Mouse (Mus musculus) lung, postnatal 0 days (tissue): ENCODE measurements around the gene Wee1. TPM values are rescaled to one million over a fixed set of nuclear protein-coding genes. Genes with fewer than 3 reads are reported as not detected.

Source experiments
- ATAC-seq: fragments of 200-750 bp; cut with Nextera tagmentation; 2 replicates; pipeline ENCODE4 v1.8.0; 2017; ENCODE audit warnings: moderate library complexity
- DNase-seq: peaks from one replicate; pipeline ENCODE4 v3.0.0-alpha.2; 2016; ENCODE audit warnings: low spot score
- H3K27ac ChIP-seq: fragments of 300-500 bp; sonication (generic); 2 replicates; pipeline ENCODE4 v1.5.1; 2014; ENCODE audit warnings: antibody characterized with exemption, mild to moderate bottlenecking, low read length, mixed read lengths
- H3K27me3 ChIP-seq: fragments of 300-500 bp; sonication (generic); replicated peaks from 2 replicates; pipeline ENCODE4 v1.6.1; 2014; ENCODE audit warnings: low read length, mixed read lengths; ENCODE audit not compliant: insufficient read depth
- H3K36me3 ChIP-seq: fragments of 300-500 bp; sonication (generic); 2 replicates; pipeline ENCODE4 v1.6.1; 2014; ENCODE audit warnings: low read length, mixed read lengths; ENCODE audit not compliant: insufficient read depth
- H3K4me1 ChIP-seq: fragments of 300-500 bp; sonication (generic); 2 replicates; pipeline ENCODE4 v1.6.1; 2014; ENCODE audit warnings: antibody characterized with exemption, low read depth, low read length, mixed read lengths; ENCODE audit not compliant: insufficient read depth
- H3K4me2 ChIP-seq: fragments of 300-500 bp; sonication (generic); replicated peaks from 2 replicates; pipeline ENCODE4 v1.6.1; 2014; ENCODE audit warnings: low read depth, mild to moderate bottlenecking, low read length, moderate library complexity, mixed read lengths
- H3K4me3 ChIP-seq: fragments of 300-500 bp; sonication (generic); 2 replicates; pipeline ENCODE4 v1.5.1; 2014; ENCODE audit warnings: low read depth, low read length
- H3K9ac ChIP-seq: fragments of 300-500 bp; sonication (generic); replicated peaks from 2 replicates; pipeline ENCODE4 v1.6.1; 2014; ENCODE audit warnings: low read depth, mild to moderate bottlenecking
- H3K9me3 ChIP-seq: fragments of 300-500 bp; sonication (generic); 2 replicates; pipeline ENCODE4 v1.6.1; 2016; ENCODE audit warnings: low read length, mixed read lengths
- CTCF ChIP-seq: IDR thresholded peaks from 2 replicates; pipeline ENCODE4 v1.5.1; 2016; ENCODE audit warnings: antibody characterized with exemption, mild to moderate bottlenecking
- EP300 ChIP-seq: IDR thresholded peaks from 2 replicates; pipeline ENCODE4 v1.6.1; 2016; ENCODE audit warnings: antibody characterized with exemption, mild to moderate bottlenecking, control low read depth
- whole genome bisulfite sequencing: fragments of 180-500 bp; shearing (Covaris S2); extraction: QIAGEN DNeasy Blood & Tissue Kit; methylation state at CpG from one replicate; pipeline ENCODE4 v1.1.7; 2014; 5-methylcytosine and 5-hydroxymethylcytosine counted together
- polyA plus RNA-seq: library from polyadenylated mRNA; unstranded; fragments of >200 nt; fragmentation: Nextera tagmentation; extraction: Ambion mirVana; gene quantifications from 2 replicates; pipeline ENCODE4 v1.2.1, GENCODE M21; 2015

Gene Wee1
- polyA plus RNA-seq, 1 experiment from 2014 or later = 7.9 TPM

GRCm38 (mm10) chr7:110108967-110109610, 12.8 kb upstream of the Wee1 start:
- DNase-seq (peak; percentile 95), ATAC-seq (peak; percentile 93)
- H3K4me1 ChIP-seq = no peaks in the 10 kb centered on the region
- H3K27ac ChIP-seq = peak overlapping the region; percentile 58
- H3K4me3 ChIP-seq = no peak overlapping the region
- WGBS = 5% methylated on average over 11 of the region's 11 CpGs
- H3K4me2 ChIP-seq = peak overlapping the region; percentile 40
- H3K27me3 ChIP-seq = no peaks in the 10 kb centered on the region
- H3K9ac ChIP-seq = peak overlapping the region; percentile 19; the same call in 1 of the 2 replicates
- no peak for TF ChIP-seq CTCF
- peak; percentile 51 for TF ChIP-seq EP300
- no peaks in the 10 kb centered on the region for H3K9me3 ChIP-seq
- no peaks in the 10 kb centered on the region for H3K36me3 ChIP-seq

GRCm38 (mm10) chr7:110110061-110110656, 11.7 kb upstream of the Wee1 start:
- WGBS = 22% methylated on average over 4 of the region's 4 CpGs
- H3K4me3 ChIP-seq = no peak overlapping the region
- no peaks in the 10 kb centered on the region for H3K27me3 ChIP-seq
- H3K9ac ChIP-seq = no peak overlapping the region
- no peaks in the 10 kb centered on the region for H3K9me3 ChIP-seq
- ATAC-seq (no peak), DNase-seq (no peak)
- no peak for TF ChIP-seq CTCF
- no peak for TF ChIP-seq EP300
- no peak overlapping the region for H3K4me2 ChIP-seq
- H3K4me1 ChIP-seq = no peaks in the 10 kb centered on the region
- H3K27ac ChIP-seq = no peak overlapping the region
- no peaks in the 10 kb centered on the region for H3K36me3 ChIP-seq

- DNase-seq (peak; percentile 68), ATAC-seq (peak; percentile 13; the same call in 1 of the 2 replicates)
- no peak overlapping the region for H3K4me2 ChIP-seq
- WGBS = 36% methylated on average over 5 of the region's 5 CpGs
- H3K9ac ChIP-seq = no peak overlapping the region
- H3K4me1 ChIP-seq = peaks cover 4% of the 10 kb centered on the region; the same call in 1 of the 2 replicates
- TF ChIP-seq EP300 (no peak), CTCF (no peak)
- H3K36me3 ChIP-seq = no peaks in the 10 kb centered on the region
- no peak overlapping the region for H3K27ac ChIP-seq
- no peaks in the 10 kb centered on the region for H3K27me3 ChIP-seq
- no peak overlapping the region for H3K4me3 ChIP-seq
- no peaks in the 10 kb centered on the region for H3K9me3 ChIP-seq
These were observed 7.1 kb upstream of the Wee1 start for GRCm38 (mm10) chr7:110114699-110115098.

- no peak overlapping the region for H3K4me2 ChIP-seq
- H3K27ac ChIP-seq = peak overlapping the region; percentile 69
- DNase-seq = peak; percentile 96
- no peaks in the 10 kb centered on the region for H3K36me3 ChIP-seq
- no peak overlapping the region for H3K9ac ChIP-seq
- WGBS = 14% methylated on average over 1 of the region's 1 CpGs
- no peaks in the 10 kb centered on the region for H3K27me3 ChIP-seq
- TF ChIP-seq CTCF (no peak), EP300 (peak; percentile 99)
- no peaks in the 10 kb centered on the region for H3K9me3 ChIP-seq
- no peak overlapping the region for H3K4me3 ChIP-seq
- H3K4me1 ChIP-seq = peaks cover 4% of the 10 kb centered on the region; the same call in 1 of the 2 replicates
- ATAC-seq = peak; percentile 61
These were observed 5.0 kb upstream of the Wee1 start for GRCm38 (mm10) chr7:110116731-110117291.

- 56% methylated on average over 2 of the region's 2 CpGs for WGBS
- Histone ChIP-seq H3K4me1 (peaks cover 5% of the 10 kb centered on the region; the same call in 1 of the 2 replicates), H3K36me3 (no peaks in the 10 kb centered on the region), H3K27ac (peak overlapping the region; percentile 40), H3K27me3 (no peaks in the 10 kb centered on the region), H3K9ac (no peak overlapping the region), H3K4me3 (no peak overlapping the region), H3K4me2 (no peak overlapping the region), H3K9me3 (no peaks in the 10 kb centered on the region)
- TF ChIP-seq EP300 (no peak), CTCF (no peak)
- ATAC-seq (no peak), DNase-seq (peak; percentile 51)
These were observed 3.4 kb upstream of the Wee1 start for GRCm38 (mm10) chr7:110118448-110118847.

- H3K27ac ChIP-seq = 0 out of 2 replicates have a peak overlapping the region, but pooled peaks have one; percentile 88
- peaks cover 13% of the 10 kb centered on the region; the same call in 1 of the 2 replicates for H3K4me1 ChIP-seq
- ATAC-seq (no peak), DNase-seq (no peak)
- H3K4me2 ChIP-seq = peak overlapping the region; percentile 68; the same call in 1 of the 2 replicates
- H3K36me3 ChIP-seq = no peaks in the 10 kb centered on the region
- no peak overlapping the region for H3K4me3 ChIP-seq
- H3K9ac ChIP-seq = no peak overlapping the region
- H3K27me3 ChIP-seq = no peaks in the 10 kb centered on the region
- H3K9me3 ChIP-seq = no peaks in the 10 kb centered on the region
- whole genome bisulfite sequencing = 80% methylated on average over 2 of the region's 2 CpGs
- TF ChIP-seq EP300 = no peak
- TF ChIP-seq CTCF = no peak
These were observed 1.6 kb upstream of the Wee1 start for GRCm38 (mm10) chr7:110120157-110120784.
